Mouse (Mus musculus) liver, embryonic 11.5 days (tissue): ENCODE results near the gene Dhx35. TPM values are rescaled to one million over a fixed set of nuclear protein-coding genes. Genes with fewer than 3 reads are reported as not detected.

Source experiments
- ATAC-seq: fragments of 200-750 bp; cut with Nextera tagmentation; replicated peaks from 2 replicates; pipeline ENCODE4 v1.8.0; 2017; ENCODE audit warnings: moderate number of reproducible peaks, mild to moderate bottlenecking, moderate TSS enrichment, moderate library complexity; ENCODE audit not compliant: low FRiP score
- DNase-seq: peaks from one replicate; pipeline ENCODE4 v3.0.0-alpha.2; 2017; ENCODE audit warnings: low spot score
- H3K27ac ChIP-seq: fragments of 300-500 bp; sonication (generic); 2 replicates; pipeline ENCODE4 v1.5.1; 2014; ENCODE audit warnings: mild to moderate bottlenecking, low read depth, low read length, control low read depth
- H3K27me3 ChIP-seq: fragments of 300-500 bp; sonication (generic); replicated peaks from 2 replicates; pipeline ENCODE4 v1.6.1; 2014; ENCODE audit warnings: low read length, mixed read lengths; ENCODE audit not compliant: control insufficient read depth, insufficient read depth
- H3K36me3 ChIP-seq: fragments of 300-500 bp; sonication (generic); 2 replicates; pipeline ENCODE4 v1.6.1; 2014; ENCODE audit warnings: mild to moderate bottlenecking, low read length, moderate library complexity, mixed read lengths; ENCODE audit not compliant: control insufficient read depth, insufficient read depth
- H3K4me1 ChIP-seq: fragments of 300-500 bp; sonication (generic); replicated peaks from 2 replicates; pipeline ENCODE4 v1.6.1; 2014; ENCODE audit warnings: low read length, mixed read lengths; ENCODE audit not compliant: control insufficient read depth, insufficient read depth
- H3K4me2 ChIP-seq: fragments of 300-500 bp; sonication (generic); 2 replicates; pipeline ENCODE4 v1.6.1; 2014; ENCODE audit warnings: mild to moderate bottlenecking, control low read depth, moderate library complexity
- H3K4me3 ChIP-seq: fragments of 300-500 bp; sonication (generic); 2 replicates; pipeline ENCODE4 v1.5.1; 2014; ENCODE audit warnings: low read depth, low read length, control low read depth
- H3K9ac ChIP-seq: fragments of 300-500 bp; sonication (generic); 2 replicates; pipeline ENCODE4 v1.6.1; 2014; ENCODE audit warnings: low read depth, low read length, control low read depth
- H3K9me3 ChIP-seq: fragments of 300-500 bp; sonication (generic); 2 replicates; pipeline ENCODE4 v1.6.1; 2016; ENCODE audit warnings: low read length, inconsistent platforms, mixed read lengths; ENCODE audit not compliant: control insufficient read depth
- WGBS: fragments of 180-500 bp; shearing (Covaris S2); extraction: QIAGEN DNeasy Blood & Tissue Kit; methylation state at CpG from one replicate; pipeline ENCODE4 v1.1.7; 2014; 5-methylcytosine and 5-hydroxymethylcytosine counted together
- polyA plus RNA-seq: library from polyadenylated mRNA; unstranded; fragments of >200 nt; fragmentation: Nextera tagmentation; extraction: Ambion mirVana; gene quantifications from 2 replicates; pipeline ENCODE4 v1.2.1, GENCODE M21; 2014

Dhx35 gene
- polyA plus RNA-seq, 1 experiment from 2014 or later = 11.6 TPM

DNA sequence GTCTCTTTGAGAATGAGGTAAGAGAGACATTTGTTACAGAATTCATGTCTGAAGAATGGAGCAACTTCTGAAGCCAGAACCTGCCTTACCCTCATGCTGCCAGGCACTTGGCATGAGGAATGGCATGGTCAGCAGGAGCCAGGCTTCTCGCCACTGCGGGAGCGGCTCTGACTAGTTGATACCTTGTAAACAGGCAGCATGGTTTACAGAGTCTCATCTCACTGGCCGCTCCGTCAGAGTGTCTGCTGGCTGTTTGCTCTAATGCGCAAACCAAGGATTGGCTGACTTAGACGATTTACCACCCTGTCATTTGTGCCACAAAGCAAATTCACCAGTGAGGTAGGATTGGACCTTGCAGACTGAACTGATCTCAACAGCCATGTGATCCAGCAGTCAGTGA is 13.5 kb upstream of the Dhx35 start:
- Histone ChIP-seq H3K36me3 (peaks cover 30% of the 10 kb centered on the region), H3K9ac (no peak overlapping the region)
- WGBS = 90% methylated on average over 7 of the region's 7 CpGs

DNA sequence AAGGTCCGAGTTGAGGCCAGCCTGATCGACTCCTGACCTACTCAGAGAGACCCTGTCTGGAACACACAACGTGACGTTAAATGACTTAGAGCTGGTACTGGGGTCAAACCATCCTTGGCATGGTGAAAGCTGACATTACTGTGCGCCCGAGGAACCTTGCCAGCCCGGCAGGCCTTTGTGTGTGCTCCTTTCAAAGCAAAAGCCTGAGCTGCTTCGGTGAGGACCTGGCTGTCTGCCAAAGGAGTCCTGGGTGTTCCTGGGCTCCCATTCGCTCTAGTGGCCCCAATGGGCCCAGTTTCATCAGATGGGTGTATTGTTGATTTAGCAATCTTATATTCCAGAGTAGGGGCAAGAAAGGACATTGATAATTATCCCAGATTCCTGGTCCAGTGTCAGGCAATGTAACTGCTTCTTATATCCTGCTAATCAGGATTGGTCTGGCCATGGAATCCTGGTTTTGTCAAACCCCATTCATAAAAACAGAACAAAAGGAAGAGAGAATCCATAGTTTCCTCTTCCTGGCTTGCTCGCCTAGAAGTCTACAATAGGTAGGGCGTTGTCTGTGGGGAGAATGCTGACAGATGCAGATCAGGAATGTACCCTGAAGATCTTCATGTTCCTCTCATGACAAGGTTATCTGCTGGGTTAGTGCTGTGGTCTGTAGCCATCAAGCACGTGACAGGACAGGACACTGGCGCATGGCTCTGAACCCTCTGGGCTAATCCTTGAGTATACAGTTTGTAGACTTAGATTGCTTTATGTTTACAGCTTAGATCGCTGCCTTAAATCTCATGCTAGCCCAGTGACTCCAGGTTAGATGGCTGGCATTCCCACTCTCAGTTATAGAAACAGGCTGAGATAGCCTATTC is 7.4 kb upstream of the Dhx35 start:
- Histone ChIP-seq H3K36me3 (peaks cover 22% of the 10 kb centered on the region), H3K9me3 (no peaks in the 10 kb centered on the region), H3K27ac (no peak overlapping the region), H3K4me2 (no peak overlapping the region), H3K4me3 (no peak overlapping the region), H3K4me1 (no peaks in the 10 kb centered on the region; the same call in 1 of the 2 replicates), H3K9ac (no peak overlapping the region), H3K27me3 (no peaks in the 10 kb centered on the region)
- WGBS = 83% methylated on average over 14 of the region's 14 CpGs
- DNase-seq = no peak
- peak; percentile 55 for ATAC-seq

More for the DNA sequence above, 13.5 kb upstream of the Dhx35 start:
- no peaks in the 10 kb centered on the region for H3K27me3 ChIP-seq
- H3K9me3 ChIP-seq = no peaks in the 10 kb centered on the region
- DNase-seq (no peak), ATAC-seq (no peak)
- H3K27ac ChIP-seq = no peak overlapping the region
- no peak overlapping the region for H3K4me3 ChIP-seq
- no peak overlapping the region for H3K4me2 ChIP-seq
- peaks cover 16% of the 10 kb centered on the region for H3K4me1 ChIP-seq

DNA sequence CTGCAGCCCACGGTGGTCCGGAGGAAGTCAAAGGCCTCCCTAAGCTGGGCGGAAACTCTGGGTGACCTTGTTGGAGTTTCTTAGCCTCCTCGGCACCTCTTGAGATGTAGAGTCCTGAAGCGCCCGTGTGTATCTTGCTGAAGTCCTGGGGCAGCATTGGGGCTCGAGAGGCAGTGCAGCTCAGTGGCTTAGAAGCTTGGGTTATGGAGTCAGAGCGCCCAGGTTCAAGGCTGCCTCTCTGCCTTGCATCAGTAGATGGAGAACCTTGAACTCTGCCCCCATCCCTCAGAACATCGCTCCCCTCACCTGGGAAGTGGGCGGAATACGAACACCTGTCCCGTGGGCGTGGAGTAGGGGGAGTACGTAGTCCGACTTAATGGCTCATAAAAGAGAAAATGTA is 436 bp downstream of the Dhx35 start:
- H3K9me3 ChIP-seq = 0 out of 2 replicates have a peak, but pooled peaks cover 3% of the 10 kb centered on the region
- WGBS = 11% methylated on average over 15 of the region's 15 CpGs
- H3K27ac ChIP-seq = peak overlapping the region; percentile 60
- peak overlapping the region; percentile 80 for H3K9ac ChIP-seq
- peak overlapping the region; percentile 77 for H3K4me2 ChIP-seq
- peak overlapping the region; percentile 92 for H3K4me3 ChIP-seq
- DNase-seq = no peak
- H3K36me3 ChIP-seq = peaks cover 7% of the 10 kb centered on the region; the same call in 1 of the 2 replicates
- no peak for ATAC-seq
- no peaks in the 10 kb centered on the region for H3K27me3 ChIP-seq
- H3K4me1 ChIP-seq = peaks cover 5% of the 10 kb centered on the region

DNA sequence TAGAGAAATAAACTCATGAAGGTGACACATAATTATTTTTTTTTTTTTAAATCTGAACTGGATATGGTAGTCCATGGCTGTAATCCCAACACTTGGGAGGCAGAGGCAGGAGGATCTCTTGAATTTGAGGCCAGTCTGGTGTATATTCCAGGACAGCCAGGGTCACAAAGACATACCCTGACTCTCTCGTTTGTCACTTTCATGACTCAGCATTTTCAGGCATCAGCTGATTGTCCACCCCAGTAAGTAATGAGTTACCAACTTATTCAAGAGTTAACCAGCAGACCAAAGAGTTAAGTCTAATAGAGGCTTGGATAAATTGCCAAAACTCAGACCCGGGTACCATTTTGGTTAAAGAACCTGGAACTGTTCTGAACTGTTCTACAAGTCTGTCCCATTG is 1.3 kb downstream of the Dhx35 start:
- ATAC-seq (no peak), DNase-seq (no peak)
- H3K4me2 ChIP-seq = no peak overlapping the region
- H3K27me3 ChIP-seq = no peaks in the 10 kb centered on the region
- WGBS = 83% methylated on average over 2 of the region's 2 CpGs
- H3K9ac ChIP-seq = no peak overlapping the region
- no peak overlapping the region for H3K4me3 ChIP-seq
- H3K36me3 ChIP-seq = peaks cover 10% of the 10 kb centered on the region; the same call in 1 of the 2 replicates
- H3K9me3 ChIP-seq = 0 out of 2 replicates have a peak, but pooled peaks cover 3% of the 10 kb centered on the region
- peaks cover 5% of the 10 kb centered on the region for H3K4me1 ChIP-seq
- H3K27ac ChIP-seq = no peak overlapping the region

DNA sequence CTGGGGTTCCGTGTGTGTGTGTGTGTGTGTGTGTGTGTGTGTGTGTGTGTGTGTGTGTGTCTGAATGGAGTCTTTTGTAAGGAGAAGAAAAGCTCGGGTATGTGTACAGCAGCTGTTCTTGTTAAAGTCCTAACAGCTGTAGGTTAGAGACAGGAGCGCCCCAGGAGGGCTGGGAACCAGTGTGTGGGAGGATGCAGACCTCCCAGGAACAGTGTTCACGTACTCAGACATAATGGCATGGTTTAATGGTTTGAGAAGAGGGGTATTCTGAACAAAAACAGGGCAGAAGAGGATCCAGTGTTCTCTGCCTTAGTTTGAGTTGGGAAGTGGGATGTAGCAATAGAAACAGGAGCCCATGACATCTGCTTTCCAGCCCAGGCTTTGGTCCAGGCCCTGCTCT is 4.7 kb downstream of the Dhx35 start:
- Histone ChIP-seq H3K9me3 (0 out of 2 replicates have a peak, but pooled peaks cover 3% of the 10 kb centered on the region), H3K27ac (no peak overlapping the region), H3K4me1 (no peaks in the 10 kb centered on the region), H3K27me3 (no peaks in the 10 kb centered on the region), H3K4me2 (no peak overlapping the region), H3K9ac (no peak overlapping the region), H3K36me3 (peaks cover 21% of the 10 kb centered on the region), H3K4me3 (no peak overlapping the region)
- ATAC-seq (no peak), DNase-seq (no peak)
- WGBS = 82% methylated on average over 4 of the region's 4 CpGs

DNA sequence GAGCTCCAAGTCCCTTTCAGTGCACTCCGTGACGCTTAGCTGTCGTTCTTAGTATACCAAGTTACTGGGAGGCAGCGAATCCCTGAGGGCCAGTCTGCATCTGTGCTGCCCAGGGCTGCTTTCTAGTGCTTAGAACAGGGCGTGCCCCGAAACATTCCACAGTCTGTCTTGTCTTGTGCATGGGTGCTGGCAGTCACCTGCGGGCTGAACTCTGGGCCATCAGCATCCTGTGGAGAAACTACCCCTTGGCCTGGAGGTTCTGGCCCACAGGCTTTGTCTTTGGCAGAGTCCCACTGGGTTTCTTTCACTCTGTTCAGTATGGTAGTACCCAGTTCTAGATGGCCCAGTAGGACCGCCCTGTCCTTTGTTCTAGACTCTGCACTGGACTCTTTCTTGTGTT is 6.2 kb downstream of the Dhx35 start:
- Histone ChIP-seq H3K4me1 (no peaks in the 10 kb centered on the region), H3K36me3 (peaks cover 23% of the 10 kb centered on the region), H3K9me3 (0 out of 2 replicates have a peak, but pooled peaks cover 3% of the 10 kb centered on the region), H3K4me2 (no peak overlapping the region), H3K27ac (no peak overlapping the region), H3K4me3 (no peak overlapping the region), H3K27me3 (no peaks in the 10 kb centered on the region), H3K9ac (no peak overlapping the region)
- WGBS = 94% methylated on average over 8 of the region's 8 CpGs
- no peak for ATAC-seq
- no peak for DNase-seq

DNA sequence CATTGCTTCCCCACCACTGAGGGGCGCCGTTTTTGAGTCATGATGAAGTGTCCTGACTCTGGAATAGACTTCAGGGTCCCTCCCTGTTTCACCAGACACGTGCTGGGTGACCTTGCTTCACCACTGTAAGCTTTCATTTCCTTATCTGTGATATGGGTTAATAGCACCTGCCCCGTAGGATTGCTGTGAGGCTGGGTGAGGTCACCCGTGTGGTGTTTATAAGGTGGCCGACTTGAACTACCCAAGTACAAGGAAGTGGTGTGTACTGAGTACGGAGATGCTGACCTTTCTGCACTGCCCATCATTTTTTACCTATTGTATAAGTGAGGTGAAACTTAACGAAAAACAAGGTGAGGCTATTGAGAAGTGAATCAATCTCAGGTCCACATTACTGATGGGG is 9.0 kb downstream of the Dhx35 start:
- no peak overlapping the region for H3K27ac ChIP-seq
- no peak overlapping the region for H3K4me3 ChIP-seq
- peaks cover 23% of the 10 kb centered on the region for H3K36me3 ChIP-seq
- H3K4me2 ChIP-seq = no peak overlapping the region
- 83% methylated on average over 8 of the region's 8 CpGs for WGBS
- no peaks in the 10 kb centered on the region for H3K27me3 ChIP-seq
- no peak for ATAC-seq
- H3K9me3 ChIP-seq = 0 out of 2 replicates have a peak, but pooled peaks cover 3% of the 10 kb centered on the region
- no peak for DNase-seq
- H3K9ac ChIP-seq = no peak overlapping the region
- no peaks in the 10 kb centered on the region for H3K4me1 ChIP-seq

DNA sequence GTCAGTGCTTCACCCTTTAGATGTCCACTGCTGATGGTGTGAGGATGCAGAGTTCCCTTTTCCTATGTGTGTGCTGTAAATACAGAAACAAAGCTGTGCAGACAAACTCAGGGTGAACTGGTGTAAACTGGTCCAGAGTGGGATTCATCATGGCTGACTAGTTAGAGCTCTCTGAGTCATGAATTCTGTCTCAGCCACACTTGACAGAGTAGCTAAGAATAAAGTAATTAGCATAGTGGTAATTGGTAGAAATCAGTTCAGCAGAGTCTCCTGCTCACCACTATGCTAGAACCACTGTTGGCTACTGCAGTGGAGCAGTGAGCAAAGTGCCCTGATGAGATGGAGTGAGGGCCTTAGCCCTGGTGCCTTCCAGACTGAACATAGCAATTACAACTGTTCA is 21.1 kb downstream of the Dhx35 start:
- no peak for ATAC-seq
- Histone ChIP-seq H3K4me3 (no peak overlapping the region), H3K4me2 (no peak overlapping the region), H3K36me3 (peaks cover 9% of the 10 kb centered on the region; the same call in 1 of the 2 replicates), H3K9ac (no peak overlapping the region), H3K27me3 (no peaks in the 10 kb centered on the region), H3K9me3 (no peaks in the 10 kb centered on the region), H3K4me1 (no peaks in the 10 kb centered on the region), H3K27ac (no peak overlapping the region)
- DNase-seq = no peak

DNA sequence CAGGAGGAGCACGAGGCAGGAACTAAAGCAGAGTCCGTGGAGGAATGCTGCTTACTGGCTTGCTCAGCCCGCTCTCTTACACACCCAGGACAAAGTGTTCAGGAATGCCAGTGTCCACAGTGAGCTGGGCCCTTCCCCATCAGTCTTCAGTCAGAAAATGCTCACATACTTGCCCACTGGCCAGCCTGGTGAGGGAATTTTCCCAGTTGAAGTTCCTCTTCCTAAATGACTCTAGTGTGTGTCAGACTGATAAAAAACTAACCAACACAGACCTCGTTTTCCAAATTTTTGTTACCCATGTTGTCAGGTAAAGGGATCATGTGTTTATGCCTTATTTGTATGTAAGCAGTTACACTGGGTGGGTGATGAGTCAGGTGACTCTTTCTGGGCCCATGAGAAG is 21.6 kb downstream of the Dhx35 start:
- Histone ChIP-seq H3K4me2 (no peak overlapping the region), H3K4me3 (no peak overlapping the region), H3K27me3 (no peaks in the 10 kb centered on the region), H3K27ac (no peak overlapping the region), H3K9ac (no peak overlapping the region), H3K36me3 (peaks cover 9% of the 10 kb centered on the region; the same call in 1 of the 2 replicates), H3K4me1 (no peaks in the 10 kb centered on the region), H3K9me3 (no peaks in the 10 kb centered on the region)
- WGBS = 85% methylated on average over 4 of the region's 4 CpGs
- ATAC-seq = no peak
- DNase-seq = no peak
